Mouse (Mus musculus) midbrain, embryonic 16.5 days (tissue): ENCODE measurements around the gene Tmem252. TPM values are rescaled to one million over a fixed set of nuclear protein-coding genes. Genes with fewer than 3 reads are reported as not detected.

ENCODE experiments used
- ATAC-seq: fragments of 200-750 bp; cut with Nextera tagmentation; 2 replicates; pipeline ENCODE4 v1.8.0; 2017; ENCODE audit warnings: moderate TSS enrichment
- H3K27ac ChIP-seq: fragments of 300-500 bp; sonication (generic); 2 replicates; pipeline ENCODE4 v1.5.1; 2014; ENCODE audit warnings: mild to moderate bottlenecking, low read length, mixed read lengths
- H3K27me3 ChIP-seq: fragments of 300-500 bp; sonication (generic); 2 replicates; pipeline ENCODE4 v1.6.1; 2014; ENCODE audit warnings: low read depth, low read length, mixed read lengths; ENCODE audit not compliant: control insufficient read depth, insufficient read depth
- H3K36me3 ChIP-seq: fragments of 300-500 bp; sonication (generic); 2 replicates; pipeline ENCODE4 v1.6.1; 2014; ENCODE audit warnings: mild to moderate bottlenecking, low read length, moderate library complexity, mixed read lengths; ENCODE audit not compliant: control insufficient read depth, insufficient read depth
- H3K4me1 ChIP-seq: fragments of 300-500 bp; sonication (generic); 2 replicates; pipeline ENCODE4 v1.6.1; 2014; ENCODE audit warnings: mild to moderate bottlenecking, low read length, mixed read lengths; ENCODE audit not compliant: control insufficient read depth, insufficient read depth
- H3K4me2 ChIP-seq: fragments of 300-500 bp; sonication (generic); 2 replicates; pipeline ENCODE4 v1.6.1; 2014; ENCODE audit warnings: mild to moderate bottlenecking, low read length, mixed read lengths
- H3K4me3 ChIP-seq: fragments of 300-500 bp; sonication (generic); 2 replicates; pipeline ENCODE4 v1.5.1; 2014; ENCODE audit warnings: low read depth, mild to moderate bottlenecking, low read length, moderate library complexity, mixed read lengths
- H3K9ac ChIP-seq: fragments of 300-500 bp; sonication (generic); 2 replicates; pipeline ENCODE4 v1.6.1; 2014; ENCODE audit warnings: low read depth, low read length, mixed read lengths
- H3K9me3 ChIP-seq: fragments of 300-500 bp; sonication (generic); replicated peaks from 2 replicates; pipeline ENCODE4 v1.6.1; 2014; ENCODE audit warnings: mild to moderate bottlenecking, low read length, mixed read lengths; ENCODE audit not compliant: control insufficient read depth, poor library complexity, severe bottlenecking
- WGBS: fragments of 180-500 bp; shearing (Covaris S2); extraction: QIAGEN DNeasy Blood & Tissue Kit; methylation state at CpG from one replicate; pipeline ENCODE4 v1.1.7; 2014; 5-methylcytosine and 5-hydroxymethylcytosine counted together
- polyA plus RNA-seq: library from polyadenylated mRNA; unstranded; fragments of >200 nt; fragmentation: Nextera tagmentation; extraction: Ambion mirVana; gene quantifications from 2 replicates; pipeline ENCODE4 v1.2.1, GENCODE M21; 2015

Tmem252 gene
- 1.3 and 1.4 TPM in 2 replicates for polyA plus RNA-seq

GRCm38 (mm10) chr19:24673762-24674161 is at the start of gene Tmem252:
Tmem252 (plus strand) TSS chr19:24674008.
- no peak within 1 kb of the TSS for H3K9ac ChIP-seq
- H3K27ac ChIP-seq = 0 out of 2 replicates have a peak within 1 kb of the TSS, but pooled peaks have one; percentile 2

GRCm38 (mm10) chr19:24628049-24628448 is 45.8 kb upstream of the Tmem252 start:
- WGBS = 80% methylated on average over 4 of the region's 4 CpGs

More at GRCm38 (mm10) chr19:24673762-24674161, at the start of gene Tmem252:
- Histone ChIP-seq H3K4me1 (no peaks in the 10 kb centered on the region), H3K4me2 (no peak within 1 kb of the TSS), H3K27me3 (no peaks in the 10 kb centered on the region), H3K36me3 (no peaks in the 10 kb centered on the region), H3K9me3 (no peaks in the 10 kb centered on the region), H3K4me3 (no peak within 1 kb of the TSS)
- WGBS = 69% methylated on average over 3 of the region's 4 CpGs
- ATAC-seq = no peak

GRCm38 (mm10) chr19:24633008-24633407 is 40.8 kb upstream of the Tmem252 start:
- Histone ChIP-seq H3K4me3 (no peak overlapping the region), H3K9ac (no peak overlapping the region), H3K36me3 (no peaks in the 10 kb centered on the region), H3K4me2 (no peak overlapping the region), H3K9me3 (no peaks in the 10 kb centered on the region), H3K4me1 (no peaks in the 10 kb centered on the region), H3K27me3 (no peaks in the 10 kb centered on the region), H3K27ac (no peak overlapping the region)
- 89% methylated on average over 3 of the region's 3 CpGs for WGBS
- ATAC-seq = no peak

More at GRCm38 (mm10) chr19:24628049-24628448, 45.8 kb upstream of the Tmem252 start:
- Histone ChIP-seq H3K4me3 (no peak overlapping the region), H3K4me2 (no peak overlapping the region), H3K4me1 (no peaks in the 10 kb centered on the region), H3K27me3 (no peaks in the 10 kb centered on the region), H3K9me3 (no peaks in the 10 kb centered on the region), H3K9ac (no peak overlapping the region), H3K36me3 (no peaks in the 10 kb centered on the region), H3K27ac (no peak overlapping the region)
- ATAC-seq = no peak

- no peaks in the 10 kb centered on the region for H3K36me3 ChIP-seq
- H3K27ac ChIP-seq = no peak overlapping the region
- no peak overlapping the region for H3K9ac ChIP-seq
- no peaks in the 10 kb centered on the region for H3K4me1 ChIP-seq
- H3K4me3 ChIP-seq = no peak overlapping the region
- no peak for ATAC-seq
- H3K27me3 ChIP-seq = no peaks in the 10 kb centered on the region
- H3K4me2 ChIP-seq = no peak overlapping the region
- H3K9me3 ChIP-seq = no peaks in the 10 kb centered on the region
- WGBS = 10% methylated on average over 7 of the region's 7 CpGs
Observed at GRCm38 (mm10) chr19:24634602-24635001, 39.2 kb upstream of the Tmem252 start.

- WGBS = 88% methylated on average over 10 of the region's 10 CpGs
- no peak overlapping the region for H3K4me3 ChIP-seq
- H3K27ac ChIP-seq = no peak overlapping the region
- no peak overlapping the region for H3K9ac ChIP-seq
- no peak overlapping the region for H3K4me2 ChIP-seq
- H3K36me3 ChIP-seq = no peaks in the 10 kb centered on the region
- no peak for ATAC-seq
- no peaks in the 10 kb centered on the region for H3K27me3 ChIP-seq
- no peaks in the 10 kb centered on the region for H3K9me3 ChIP-seq
- no peaks in the 10 kb centered on the region for H3K4me1 ChIP-seq
Observed at GRCm38 (mm10) chr19:24636616-24637015, 37.2 kb upstream of the Tmem252 start.

- H3K27ac ChIP-seq = no peak overlapping the region
- H3K9ac ChIP-seq = no peak overlapping the region
- WGBS = 94% methylated on average over 6 of the region's 6 CpGs
- H3K4me2 ChIP-seq = no peak overlapping the region
- ATAC-seq = no peak
- H3K9me3 ChIP-seq = no peaks in the 10 kb centered on the region
- H3K4me1 ChIP-seq = no peaks in the 10 kb centered on the region
- no peaks in the 10 kb centered on the region for H3K36me3 ChIP-seq
- H3K27me3 ChIP-seq = no peaks in the 10 kb centered on the region
- no peak overlapping the region for H3K4me3 ChIP-seq
Observed at GRCm38 (mm10) chr19:24637988-24638387, 35.8 kb upstream of the Tmem252 start.

- Histone ChIP-seq H3K36me3 (no peaks in the 10 kb centered on the region), H3K27ac (no peak overlapping the region), H3K9me3 (no peaks in the 10 kb centered on the region), H3K9ac (no peak overlapping the region), H3K4me1 (no peaks in the 10 kb centered on the region), H3K4me2 (no peak overlapping the region), H3K4me3 (no peak overlapping the region), H3K27me3 (no peaks in the 10 kb centered on the region)
- 83% methylated on average over 6 of the region's 6 CpGs for WGBS
- no peak for ATAC-seq
Observed at GRCm38 (mm10) chr19:24640982-24641381, 32.8 kb upstream of the Tmem252 start.

GRCm38 (mm10) chr19:24644971-24645370 is 28.8 kb upstream of the Tmem252 start:
- Histone ChIP-seq H3K36me3 (no peaks in the 10 kb centered on the region), H3K4me2 (no peak overlapping the region), H3K27me3 (no peaks in the 10 kb centered on the region), H3K9me3 (no peaks in the 10 kb centered on the region), H3K4me3 (no peak overlapping the region), H3K9ac (no peak overlapping the region), H3K27ac (no peak overlapping the region), H3K4me1 (no peaks in the 10 kb centered on the region)
- no peak for ATAC-seq
- WGBS = 74% methylated on average over 10 of the region's 10 CpGs

- Histone ChIP-seq H3K9ac (no peak overlapping the region), H3K4me2 (no peak overlapping the region), H3K4me1 (peaks cover 2% of the 10 kb centered on the region), H3K27ac (no peak overlapping the region), H3K4me3 (no peak overlapping the region), H3K36me3 (no peaks in the 10 kb centered on the region), H3K27me3 (no peaks in the 10 kb centered on the region), H3K9me3 (no peaks in the 10 kb centered on the region)
- ATAC-seq = no peak
- WGBS = 80% methylated on average over 8 of the region's 8 CpGs
Observed at GRCm38 (mm10) chr19:24646162-24646829, 27.5 kb upstream of the Tmem252 start.
